In genomic region chr14:27351051-27351475, GRCm38 (mm10) we compare ENCODE assay signal across 8 mouse cellular contexts.
DNase-seq lines count a peak whose midpoint lies in the region; ATAC-seq and TF ChIP-seq lines count a peak whose summit lies in the region.

No protein-coding gene starts in this region.

- no peak for ATAC-seq in midbrain, embryonic 16.5 days

- H3K9me3 ChIP-seq in midbrain, embryonic 10.5 days (replicated peaks) = no peaks in the 10 kb centered on the region
- H3K9me3 ChIP-seq in midbrain, embryonic 16.5 days (replicated peaks; ENCODE audit: control insufficient read depth, low read length, poor library complexity, severe bottlenecking) = no peaks in the 10 kb centered on the region

- WGBS in midbrain, embryonic 10.5 days = 84% methylated on average over 5 of the region's 5 CpGs
- WGBS in midbrain, embryonic 16.5 days = 81% methylated on average over 5 of the region's 5 CpGs

- TF ChIP-seq POLR2A in embryonic fibroblast, embryonic 13.5 days (IDR thresholded peaks at IDR 0.05; ENCODE audit: low read depth, low read length) = no peak

- no peaks in the 10 kb centered on the region for H3K36me3 ChIP-seq in midbrain, embryonic 10.5 days
- H3K36me3 ChIP-seq in midbrain, embryonic 16.5 days (ENCODE audit: control insufficient read depth, insufficient read depth, low read length) = no peaks in the 10 kb centered on the region

- no peak overlapping the region for H3K9ac ChIP-seq in midbrain, embryonic 16.5 days (ENCODE audit: low read depth, low read length)

- no peak overlapping the region for H3K4me3 ChIP-seq in embryonic fibroblast, embryonic 13.5 days (ENCODE audit: insufficient read depth, low read length)
- H3K4me3 ChIP-seq in midbrain, embryonic 10.5 days = no peak overlapping the region
- no peak overlapping the region for H3K4me3 ChIP-seq in midbrain, embryonic 16.5 days (ENCODE audit: low read depth, low read length)

- H3K27ac ChIP-seq in embryonic fibroblast, embryonic 13.5 days (ENCODE audit: insufficient read depth, low read length) = peak overlapping the region; percentile 29
- H3K27ac ChIP-seq in midbrain, embryonic 10.5 days (replicated peaks) = no peak overlapping the region; the same call in 1 of the 2 replicates
- no peak overlapping the region for H3K27ac ChIP-seq in midbrain, embryonic 16.5 days (ENCODE audit: low read length)

- H3K4me2 ChIP-seq in midbrain, embryonic 16.5 days (ENCODE audit: low read length) = no peak overlapping the region

- H3K4me1 ChIP-seq in embryonic fibroblast, embryonic 13.5 days (ENCODE audit: control insufficient read depth, insufficient read depth, low read length) = 0 out of 2 replicates have a peak, but pooled peaks cover 3% of the 10 kb centered on the region
- no peaks in the 10 kb centered on the region for H3K4me1 ChIP-seq in midbrain, embryonic 10.5 days
- H3K4me1 ChIP-seq in midbrain, embryonic 16.5 days (ENCODE audit: control insufficient read depth, insufficient read depth, low read length) = no peaks in the 10 kb centered on the region

- DNase-seq in cerebellum, adult 9-11 months = peak; percentile 9
- DNase-seq in cerebellum, adult 11 months = no peak
- DNase-seq in kidney, adult 8-10 months = peak; percentile 42 to 62
- peak; percentile 76 for DNase-seq in lung, postnatal 10 days
- DNase-seq in midbrain, embryonic 10.5 days (ENCODE audit: low spot score) = no peak
- DNase-seq in urinary bladder, postnatal 10 days (ENCODE audit: low spot score) = no peak

- TF ChIP-seq CTCF in embryonic fibroblast, embryonic 13.5 days (IDR thresholded peaks at IDR 0.05; ENCODE audit: borderline replicate concordance, insufficient read depth, low read length) = no peak

- H3K27me3 ChIP-seq in midbrain, embryonic 10.5 days (ENCODE audit: low read depth, poor library complexity, severe bottlenecking) = no peaks in the 10 kb centered on the region
- no peaks in the 10 kb centered on the region for H3K27me3 ChIP-seq in midbrain, embryonic 16.5 days (ENCODE audit: control insufficient read depth, insufficient read depth, low read depth, low read length)

Comparison
In these comparisons a context has a peak if more than half of its experiments do, and no peak if none do; other contexts are left out.
1. DNase-seq: peak in cerebellum, adult 9-11 months (single experiment), kidney, adult 8-10 months (2 of 2) and lung, postnatal 10 days (single experiment); none in cerebellum, adult 11 months (single experiment), midbrain, embryonic 10.5 days (single experiment) and urinary bladder, postnatal 10 days (single experiment).